Mouse (Mus musculus) liver, embryonic 12.5 days (tissue): ENCODE measurements around the gene A930009A15Rik. TPM values are rescaled to one million over a fixed set of nuclear protein-coding genes. Genes with fewer than 3 reads are reported as not detected.

Experiments used
- ATAC-seq: fragments of 200-750 bp; cut with Nextera tagmentation; 2 replicates; pipeline ENCODE4 v1.8.0; 2017; ENCODE audit warnings: moderate number of reproducible peaks, mild to moderate bottlenecking, moderate library complexity
- H3K27ac ChIP-seq: fragments of 300-500 bp; sonication (generic); 2 replicates; pipeline ENCODE4 v1.5.1; 2016; ENCODE audit warnings: mild to moderate bottlenecking
- H3K27me3 ChIP-seq: fragments of 300-500 bp; sonication (generic); replicated peaks from 2 replicates; pipeline ENCODE4 v1.6.1; 2016; ENCODE audit warnings: mild to moderate bottlenecking, moderate library complexity
- H3K36me3 ChIP-seq: fragments of 300-500 bp; sonication (generic); 2 replicates; pipeline ENCODE4 v1.6.1; 2016; ENCODE audit warnings: mild to moderate bottlenecking, moderate library complexity
- H3K4me1 ChIP-seq: fragments of 300-500 bp; sonication (generic); 2 replicates; pipeline ENCODE4 v1.6.1; 2016
- H3K4me2 ChIP-seq: fragments of 300-500 bp; sonication (generic); 2 replicates; pipeline ENCODE4 v1.6.1; 2016; ENCODE audit warnings: mild to moderate bottlenecking, moderate library complexity
- H3K4me3 ChIP-seq: fragments of 300-500 bp; sonication (generic); 2 replicates; pipeline ENCODE4 v1.5.1; 2016; ENCODE audit warnings: mild to moderate bottlenecking, moderate library complexity
- H3K9ac ChIP-seq: fragments of 300-500 bp; sonication (generic); 2 replicates; pipeline ENCODE4 v1.6.1; 2016; ENCODE audit warnings: mild to moderate bottlenecking, moderate library complexity
- H3K9me3 ChIP-seq: fragments of 300-500 bp; sonication (generic); replicated peaks from 2 replicates; pipeline ENCODE4 v1.6.1; 2016; ENCODE audit warnings: mild to moderate bottlenecking, moderate library complexity
- WGBS: fragments of 180-500 bp; shearing (Covaris S2); methylation state at CpG from one replicate; pipeline ENCODE4 v1.1.7; 2016; ENCODE audit not compliant: insufficient replicate concordance; 5-methylcytosine and 5-hydroxymethylcytosine counted together
- polyA plus RNA-seq: library from polyadenylated mRNA; unstranded; fragments of >200 nt; fragmentation: Nextera tagmentation; extraction: Ambion mirVana; gene quantifications from 2 replicates; pipeline ENCODE4 v1.2.1, GENCODE M21; 2016

The A930009A15Rik gene
- not detected in 2 replicates for polyA plus RNA-seq

DNA sequence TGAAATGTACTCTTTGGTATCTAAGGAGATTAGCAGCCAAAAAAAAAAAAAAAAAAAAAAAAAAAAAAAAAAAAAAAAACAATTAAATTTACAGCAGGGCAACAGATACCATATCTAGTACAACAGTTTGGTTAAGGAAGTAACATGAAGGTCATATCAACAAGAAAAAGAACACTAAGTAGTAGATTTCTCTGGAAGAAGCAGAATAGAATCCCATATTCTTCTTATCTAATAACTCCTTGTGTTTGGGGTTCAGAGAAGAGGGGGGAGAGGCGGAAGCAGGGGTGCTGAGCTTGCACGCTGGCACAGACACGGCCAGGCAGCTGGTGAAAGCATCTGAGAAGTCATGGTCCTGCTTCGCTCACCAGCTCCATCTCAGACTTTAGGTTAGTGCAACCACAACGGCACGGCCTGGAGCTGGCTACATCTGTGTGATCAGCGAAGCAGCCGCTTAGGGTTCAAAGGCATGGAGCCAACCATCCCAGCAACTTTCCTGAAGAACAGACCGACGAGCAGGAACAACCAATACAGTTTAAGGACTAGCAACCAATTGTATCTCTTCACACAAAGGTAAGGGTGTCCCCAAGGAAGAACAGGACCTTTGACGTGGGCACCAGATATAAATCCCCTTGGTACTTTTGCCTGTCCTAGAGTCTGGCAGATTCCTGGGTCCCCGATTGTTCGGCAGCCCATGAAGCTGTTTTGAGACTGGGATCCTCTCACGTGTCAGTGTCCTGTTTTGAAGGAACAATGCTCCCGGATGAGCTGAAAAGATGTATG, at the start of gene A930009A15Rik:
Gene A930009A15Rik, plus strand, starts transcription at position 275 of the 780 bp plus-strand sequence.
- 79% methylated on average over 15 of the region's 15 CpGs for WGBS
- Histone ChIP-seq H3K4me3 (no peak within 1 kb of the TSS), H3K4me1 (no peaks in the 10 kb centered on the region), H3K27ac (no peak within 1 kb of the TSS), H3K4me2 (no peak within 1 kb of the TSS), H3K36me3 (no peaks in the 10 kb centered on the region), H3K27me3 (no peaks in the 10 kb centered on the region), H3K9ac (no peak within 1 kb of the TSS), H3K9me3 (no peaks in the 10 kb centered on the region)
- ATAC-seq = no peak

GRCm38 (mm10) chr10:115520200-115521080, 49.3 kb upstream of the A930009A15Rik start:
- Histone ChIP-seq H3K4me1 (no peaks in the 10 kb centered on the region), H3K27me3 (no peaks in the 10 kb centered on the region), H3K9ac (no peak overlapping the region), H3K9me3 (no peaks in the 10 kb centered on the region), H3K4me3 (no peak overlapping the region), H3K36me3 (no peaks in the 10 kb centered on the region), H3K4me2 (no peak overlapping the region), H3K27ac (no peak overlapping the region)
- 64% methylated on average over 17 of the region's 17 CpGs for WGBS
- no peak for ATAC-seq

DNA sequence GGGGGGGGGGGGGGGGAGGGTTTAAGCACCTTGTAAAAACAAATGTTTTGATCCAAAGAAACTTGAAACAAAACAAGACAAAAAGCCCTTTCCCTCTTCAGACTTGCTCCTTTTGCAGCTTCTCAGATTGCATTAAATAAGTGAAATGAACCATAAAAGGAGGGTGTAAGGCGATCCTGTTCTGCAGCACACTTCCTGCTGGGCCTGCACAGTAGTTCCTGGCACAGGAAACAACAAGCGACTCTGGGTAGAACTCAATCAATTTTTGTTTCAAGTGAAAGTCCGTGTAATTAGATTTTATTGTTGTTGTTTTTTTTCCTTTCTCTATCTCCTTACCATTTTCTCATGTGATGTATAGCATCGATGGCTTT, 48.7 kb upstream of the A930009A15Rik start:
- ATAC-seq = no peak
- no peaks in the 10 kb centered on the region for H3K4me1 ChIP-seq
- H3K9ac ChIP-seq = no peak overlapping the region
- H3K27me3 ChIP-seq = no peaks in the 10 kb centered on the region
- H3K4me3 ChIP-seq = no peak overlapping the region
- H3K27ac ChIP-seq = no peak overlapping the region
- H3K36me3 ChIP-seq = no peaks in the 10 kb centered on the region
- H3K4me2 ChIP-seq = no peak overlapping the region
- no peaks in the 10 kb centered on the region for H3K9me3 ChIP-seq
- WGBS = 35% methylated on average over 4 of the region's 4 CpGs

- Histone ChIP-seq H3K9ac (no peak overlapping the region), H3K4me1 (0 out of 2 replicates have a peak, but pooled peaks cover 6% of the 10 kb centered on the region), H3K4me3 (no peak overlapping the region), H3K27ac (no peak overlapping the region), H3K9me3 (no peaks in the 10 kb centered on the region), H3K27me3 (no peaks in the 10 kb centered on the region), H3K4me2 (no peak overlapping the region), H3K36me3 (no peaks in the 10 kb centered on the region)
- 62% methylated on average over 4 of the region's 4 CpGs for WGBS
- ATAC-seq = no peak
Observed at GRCm38 (mm10) chr10:115528892-115529291, 40.9 kb upstream of the A930009A15Rik start.

DNA sequence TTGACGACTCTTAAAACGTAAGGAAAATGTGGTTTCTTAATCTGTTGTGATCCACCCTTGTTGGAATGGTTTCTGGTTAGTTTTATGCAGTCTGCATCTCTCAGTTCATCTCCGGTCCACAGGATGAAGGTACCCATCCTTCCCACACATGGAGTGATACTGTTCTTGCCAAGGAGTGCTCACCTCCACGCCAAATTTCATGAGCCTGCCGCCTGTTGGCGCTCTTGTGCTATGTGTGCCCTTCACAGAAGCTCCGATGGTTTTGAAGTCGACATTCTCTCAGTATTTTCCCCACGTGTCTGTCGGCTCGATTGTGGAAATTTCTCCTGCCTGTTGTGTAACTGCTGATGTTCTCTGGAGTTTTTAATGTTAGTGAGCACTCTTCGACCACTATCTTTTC, 40.0 kb upstream of the A930009A15Rik start:
- Histone ChIP-seq H3K27ac (no peak overlapping the region), H3K9ac (no peak overlapping the region), H3K4me3 (no peak overlapping the region), H3K9me3 (no peaks in the 10 kb centered on the region), H3K4me1 (0 out of 2 replicates have a peak, but pooled peaks cover 6% of the 10 kb centered on the region), H3K36me3 (no peaks in the 10 kb centered on the region), H3K4me2 (no peak overlapping the region), H3K27me3 (no peaks in the 10 kb centered on the region)
- WGBS = 73% methylated on average over 12 of the region's 12 CpGs
- no peak for ATAC-seq

- 2% methylated on average over 2 of the region's 2 CpGs for WGBS
Observed at GRCm38 (mm10) chr10:115530746-115531145, 39.0 kb upstream of the A930009A15Rik start.

DNA sequence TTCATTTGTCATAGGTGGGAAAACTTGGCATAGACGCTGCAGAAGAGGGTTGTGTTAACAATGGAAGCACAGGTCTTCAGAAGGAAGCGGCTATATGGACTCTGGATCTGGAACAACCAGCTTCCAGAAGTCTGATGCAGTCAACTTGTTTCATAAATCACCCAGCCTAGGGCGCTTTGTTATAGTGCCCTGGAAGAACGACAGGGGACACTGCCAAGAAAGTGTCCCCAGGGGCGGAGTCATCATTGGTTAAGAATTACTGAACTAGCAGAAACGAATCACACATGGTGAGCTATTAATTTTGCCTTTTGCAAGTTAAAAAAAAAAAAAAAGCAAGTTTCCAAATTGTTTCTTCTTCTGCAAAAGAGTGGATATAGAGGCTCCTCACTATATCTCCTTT, 26.9 kb upstream of the A930009A15Rik start:
- Histone ChIP-seq H3K9ac (no peak overlapping the region), H3K9me3 (no peaks in the 10 kb centered on the region), H3K4me1 (no peaks in the 10 kb centered on the region), H3K4me2 (no peak overlapping the region), H3K36me3 (no peaks in the 10 kb centered on the region), H3K27me3 (no peaks in the 10 kb centered on the region), H3K4me3 (no peak overlapping the region), H3K27ac (no peak overlapping the region)
- ATAC-seq = no peak
- WGBS = 62% methylated on average over 6 of the region's 6 CpGs

More at GRCm38 (mm10) chr10:115530746-115531145, 39.0 kb upstream of the A930009A15Rik start:
- ATAC-seq = no peak
- no peak overlapping the region for H3K27ac ChIP-seq
- H3K36me3 ChIP-seq = no peaks in the 10 kb centered on the region
- no peaks in the 10 kb centered on the region for H3K27me3 ChIP-seq
- no peak overlapping the region for H3K4me3 ChIP-seq
- no peaks in the 10 kb centered on the region for H3K9me3 ChIP-seq
- no peak overlapping the region for H3K9ac ChIP-seq
- 0 out of 2 replicates have a peak, but pooled peaks cover 6% of the 10 kb centered on the region for H3K4me1 ChIP-seq
- no peak overlapping the region for H3K4me2 ChIP-seq

- WGBS = 64% methylated on average over 7 of the region's 7 CpGs
- ATAC-seq = no peak
Observed at GRCm38 (mm10) chr10:115550253-115550652, 19.5 kb upstream of the A930009A15Rik start.

GRCm38 (mm10) chr10:115551069-115551468, 18.7 kb upstream of the A930009A15Rik start:
- H3K4me2 ChIP-seq = no peak overlapping the region
- no peaks in the 10 kb centered on the region for H3K4me1 ChIP-seq
- H3K27ac ChIP-seq = no peak overlapping the region
- ATAC-seq = no peak
- no peaks in the 10 kb centered on the region for H3K36me3 ChIP-seq
- 42% methylated on average over 3 of the region's 3 CpGs for WGBS
- H3K9me3 ChIP-seq = no peaks in the 10 kb centered on the region
- no peak overlapping the region for H3K9ac ChIP-seq
- H3K4me3 ChIP-seq = no peak overlapping the region
- H3K27me3 ChIP-seq = no peaks in the 10 kb centered on the region

More at GRCm38 (mm10) chr10:115550253-115550652, 19.5 kb upstream of the A930009A15Rik start:
- H3K4me3 ChIP-seq = no peak overlapping the region
- H3K4me1 ChIP-seq = no peaks in the 10 kb centered on the region
- H3K27ac ChIP-seq = no peak overlapping the region
- no peaks in the 10 kb centered on the region for H3K27me3 ChIP-seq
- H3K9ac ChIP-seq = no peak overlapping the region
- no peak overlapping the region for H3K4me2 ChIP-seq
- no peaks in the 10 kb centered on the region for H3K36me3 ChIP-seq
- H3K9me3 ChIP-seq = no peaks in the 10 kb centered on the region

DNA sequence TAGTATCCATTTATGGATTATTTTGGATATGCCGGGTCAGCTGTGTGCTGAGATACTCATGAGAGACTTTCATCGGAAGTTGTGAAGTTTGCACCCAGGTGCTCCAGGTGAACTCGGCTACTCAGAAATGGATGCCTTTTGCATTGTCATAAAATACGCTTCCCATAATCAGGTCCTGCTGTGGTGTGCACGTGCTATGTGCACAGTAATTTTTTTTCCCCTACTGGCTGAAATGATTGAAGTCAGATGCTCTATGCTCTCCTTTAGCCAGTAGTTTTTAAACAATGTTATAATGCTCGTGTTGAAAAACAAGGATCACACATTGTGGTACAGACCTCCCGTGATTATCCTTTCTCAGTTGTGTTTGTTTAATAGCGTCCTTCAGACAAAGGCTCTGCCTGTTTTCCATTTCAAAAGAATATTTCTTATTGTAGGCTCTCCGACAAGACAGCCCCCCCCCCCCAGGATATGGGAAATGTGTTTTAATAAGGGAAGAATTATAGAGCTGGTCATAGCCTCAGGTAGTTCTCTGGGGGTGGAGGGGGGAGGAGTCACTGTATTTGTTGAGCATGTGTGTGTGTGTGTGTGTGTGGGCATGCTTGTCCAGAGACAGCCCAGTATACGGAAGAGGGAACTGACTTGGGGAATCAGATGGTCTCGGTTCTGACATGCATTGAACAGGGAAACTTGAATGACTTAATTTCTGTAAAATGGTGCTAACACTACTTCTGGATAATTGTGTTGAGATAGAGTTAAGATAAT, 16.3 kb upstream of the A930009A15Rik start:
- Histone ChIP-seq H3K4me3 (no peak overlapping the region), H3K4me1 (no peaks in the 10 kb centered on the region), H3K27ac (no peak overlapping the region), H3K4me2 (no peak overlapping the region), H3K27me3 (no peaks in the 10 kb centered on the region), H3K9ac (no peak overlapping the region), H3K36me3 (no peaks in the 10 kb centered on the region), H3K9me3 (no peaks in the 10 kb centered on the region)
- ATAC-seq = no peak
- WGBS = 69% methylated on average over 11 of the region's 11 CpGs

GRCm38 (mm10) chr10:115555191-115555765, 14.5 kb upstream of the A930009A15Rik start:
- Histone ChIP-seq H3K4me3 (no peak overlapping the region), H3K27me3 (no peaks in the 10 kb centered on the region), H3K9ac (no peak overlapping the region), H3K36me3 (no peaks in the 10 kb centered on the region), H3K9me3 (no peaks in the 10 kb centered on the region), H3K4me1 (no peaks in the 10 kb centered on the region), H3K27ac (no peak overlapping the region), H3K4me2 (no peak overlapping the region)
- WGBS = 15% methylated on average over 2 of the region's 2 CpGs
- ATAC-seq = no peak
